Mouse (Mus musculus) hindbrain, embryonic 15.5 days (tissue): Measurements from ENCODE around the gene Slc44a5. TPM values are rescaled to one million over a fixed set of nuclear protein-coding genes. Genes with fewer than 3 reads are reported as not detected.

Experiments used
- ATAC-seq: fragments of 200-750 bp; cut with Nextera tagmentation; 2 replicates; pipeline ENCODE4 v1.8.0; 2017; ENCODE audit warnings: low read depth, moderate number of reproducible peaks, moderate TSS enrichment; ENCODE audit not compliant: low FRiP score
- H3K27ac ChIP-seq: fragments of 300-500 bp; sonication (generic); replicated peaks from 2 replicates; pipeline ENCODE4 v1.5.1; 2015; ENCODE audit warnings: mild to moderate bottlenecking, inconsistent platforms
- H3K27me3 ChIP-seq: fragments of 300-500 bp; sonication (generic); 2 replicates; pipeline ENCODE4 v1.6.1; 2015; ENCODE audit warnings: control low read depth, inconsistent platforms
- H3K36me3 ChIP-seq: fragments of 300-500 bp; sonication (generic); 2 replicates; pipeline ENCODE4 v1.6.1; 2015; ENCODE audit warnings: control low read depth, inconsistent platforms
- H3K4me1 ChIP-seq: fragments of 300-500 bp; sonication (generic); replicated peaks from 2 replicates; pipeline ENCODE4 v1.6.1; 2015; ENCODE audit warnings: control low read depth, inconsistent platforms
- H3K4me2 ChIP-seq: fragments of 300-500 bp; sonication (generic); 2 replicates; pipeline ENCODE4 v1.6.1; 2015; ENCODE audit warnings: moderate library complexity, mild to moderate bottlenecking, inconsistent platforms
- H3K4me3 ChIP-seq: fragments of 300-500 bp; sonication (generic); 2 replicates; pipeline ENCODE4 v1.5.1; 2015; ENCODE audit warnings: mild to moderate bottlenecking, inconsistent platforms
- H3K9ac ChIP-seq: fragments of 300-500 bp; sonication (generic); 2 replicates; pipeline ENCODE4 v1.6.1; 2015; ENCODE audit warnings: inconsistent platforms
- H3K9me3 ChIP-seq: fragments of 300-500 bp; sonication (generic); 2 replicates; pipeline ENCODE4 v1.6.1; 2016; ENCODE audit warnings: control low read depth, inconsistent platforms
- WGBS: fragments of 180-500 bp; shearing (Covaris S2); methylation state at CpG from one replicate; pipeline ENCODE4 v1.1.7; 2015; 5-methylcytosine and 5-hydroxymethylcytosine counted together
- polyA plus RNA-seq: library from polyadenylated mRNA; unstranded; fragments of >200 nt; fragmentation: Nextera tagmentation; extraction: Ambion mirVana; gene quantifications from 2 replicates; pipeline ENCODE4 v1.2.1, GENCODE M21; 2015

The Slc44a5 gene
- polyA plus RNA-seq, 1 experiment from 2014 or later = 9.6 TPM

GRCm38 (mm10) chr3:154300006-154300405, 326.8 kb downstream of the Slc44a5 start:
- Histone ChIP-seq H3K9me3 (no peaks in the 10 kb centered on the region), H3K9ac (no peak overlapping the region), H3K27me3 (no peaks in the 10 kb centered on the region), H3K4me2 (no peak overlapping the region), H3K36me3 (no peaks in the 10 kb centered on the region), H3K27ac (no peak overlapping the region), H3K4me3 (no peak overlapping the region), H3K4me1 (no peaks in the 10 kb centered on the region)
- WGBS = 93% methylated on average over 9 of the region's 9 CpGs
- ATAC-seq = no peak

- H3K4me1 ChIP-seq = no peaks in the 10 kb centered on the region
- H3K4me2 ChIP-seq = no peak overlapping the region
- H3K27me3 ChIP-seq = no peaks in the 10 kb centered on the region
- no peaks in the 10 kb centered on the region for H3K9me3 ChIP-seq
- no peak overlapping the region for H3K27ac ChIP-seq
- ATAC-seq = no peak
- H3K9ac ChIP-seq = no peak overlapping the region
- no peaks in the 10 kb centered on the region for H3K36me3 ChIP-seq
- WGBS = 88% methylated on average over 4 of the region's 4 CpGs
- no peak overlapping the region for H3K4me3 ChIP-seq
Measured at GRCm38 (mm10) chr3:154301102-154301501, 327.9 kb downstream of the Slc44a5 start.

- 72% methylated on average over 16 of the region's 16 CpGs for WGBS
- no peak for ATAC-seq
- no peak overlapping the region for H3K4me3 ChIP-seq
- H3K36me3 ChIP-seq = no peaks in the 10 kb centered on the region
- no peak overlapping the region for H3K4me2 ChIP-seq
- H3K4me1 ChIP-seq = no peaks in the 10 kb centered on the region
- H3K27ac ChIP-seq = no peak overlapping the region
- no peaks in the 10 kb centered on the region for H3K9me3 ChIP-seq
- no peak overlapping the region for H3K9ac ChIP-seq
- no peaks in the 10 kb centered on the region for H3K27me3 ChIP-seq
Measured at GRCm38 (mm10) chr3:154305163-154305884, 332.1 kb downstream of the Slc44a5 start.

GRCm38 (mm10) chr3:154317651-154318248, 344.5 kb downstream of the Slc44a5 start:
- H3K36me3 ChIP-seq = no peaks in the 10 kb centered on the region
- peaks cover 5% of the 10 kb centered on the region for H3K27me3 ChIP-seq
- no peak overlapping the region for H3K4me3 ChIP-seq
- ATAC-seq = no peak
- H3K27ac ChIP-seq = no peak overlapping the region
- H3K9ac ChIP-seq = no peak overlapping the region
- no peaks in the 10 kb centered on the region for H3K9me3 ChIP-seq
- no peak overlapping the region for H3K4me2 ChIP-seq
- WGBS = 20% methylated on average over 5 of the region's 5 CpGs
- H3K4me1 ChIP-seq = no peaks in the 10 kb centered on the region

Other genes starting within 250 kb of the Slc44a5 start
- gene St6galnac3, start 248.3 kb upstream of the Slc44a5 start, polyA plus RNA-seq = 20.7 and 23.1 TPM in 2 replicates
- 0.09 and 0.17 TPM in 2 replicates for gene Asb17, start 129.2 kb upstream of the Slc44a5 start, polyA plus RNA-seq
- 0.12 and 0.22 TPM in 2 replicates for gene Msh4, start 67.3 kb upstream of the Slc44a5 start, polyA plus RNA-seq
- 50.5 and 55.4 TPM in 2 replicates for gene Rabggtb, start 60.4 kb upstream of the Slc44a5 start, polyA plus RNA-seq
- 63.1 and 65.6 TPM in 2 replicates for gene Acadm, start 28.8 kb upstream of the Slc44a5 start, polyA plus RNA-seq